Mouse (Mus musculus) G1E (cell line): ENCODE results near the gene Park7.

Experiments
- CTCF ChIP-seq: IDR thresholded peaks from 2 replicates; pipeline ENCODE4 v1.5.1; 2012; ENCODE audit warnings: low read depth, low read length, inconsistent platforms, mixed read lengths
- GATA1 ChIP-seq: IDR thresholded peaks from 2 replicates; pipeline ENCODE4 v1.6.1; 2012; ENCODE audit warnings: borderline replicate concordance, low read length, inconsistent platforms, mixed read lengths
- GATA2 ChIP-seq: IDR thresholded peaks from 2 replicates; pipeline ENCODE4 v1.6.1; 2012; ENCODE audit warnings: low read depth, low read length, inconsistent platforms, borderline replicate concordance

DNA sequence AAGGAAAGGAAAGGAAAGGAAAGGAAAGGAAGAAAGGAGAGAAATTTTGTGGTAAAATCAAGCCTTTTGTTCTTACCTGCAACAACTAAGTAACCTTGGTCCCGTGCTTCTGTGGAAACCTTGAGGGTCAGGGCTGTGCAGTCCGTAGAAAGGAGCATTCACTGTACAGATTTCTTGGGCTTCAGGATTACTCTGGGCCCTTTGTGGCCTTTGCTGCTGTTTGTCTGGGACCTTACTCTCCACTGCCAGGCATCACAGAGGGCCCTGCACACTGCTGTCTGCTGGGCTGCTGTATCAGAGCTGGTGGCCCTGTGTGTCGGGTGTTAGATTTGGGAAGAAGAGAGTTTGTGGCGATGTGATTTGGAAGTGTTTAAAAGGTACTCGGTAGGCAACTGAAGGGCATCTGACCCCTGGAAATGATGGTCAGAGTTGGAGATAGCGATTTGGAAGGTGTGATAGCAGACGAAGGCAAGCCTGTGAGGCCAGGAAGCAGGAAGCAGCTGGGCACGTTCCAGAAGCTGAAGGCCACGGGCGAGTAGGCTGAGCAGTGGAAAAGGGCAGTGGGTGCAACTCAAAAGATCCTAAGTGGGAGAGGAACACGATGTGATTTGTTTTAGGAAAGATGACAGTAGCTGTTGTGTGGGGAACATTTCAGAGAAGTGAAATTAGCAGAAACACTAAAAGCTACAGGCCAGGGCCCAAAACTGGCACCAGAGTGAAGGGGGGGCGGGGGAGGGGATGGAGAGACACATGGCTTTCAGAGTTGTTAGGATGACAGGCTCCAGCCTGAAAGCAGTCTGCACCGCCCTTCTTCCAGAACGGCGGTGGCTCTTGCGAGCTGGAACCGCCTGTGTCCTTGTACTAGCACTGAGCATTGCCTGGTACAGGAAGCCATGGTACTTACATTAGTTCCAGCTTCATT lies 44.7 kb downstream of the Park7 start:
- TF ChIP-seq CTCF = no peak
- no peak for TF ChIP-seq GATA1
- no peak for TF ChIP-seq GATA2
